Mouse (Mus musculus) retina, postnatal 7 days (tissue): ENCODE data around the gene Rab6a.
"Not testable (repeated sequence)": the region's sequence is repeated elsewhere in the genome, so short reads cannot be mapped to it uniquely, and the experiment has no call there.

Experiments used
- DNase-seq: peaks from one replicate; pipeline ENCODE4 v3.0.0-alpha.2; 2012; ENCODE audit warnings: low read depth, low spot score

Gene Rab6a

GRCm38 (mm10) chr7:100607214-100608129 lies at the start of gene Rab6a:
Gene Rab6a (plus strand): TSS chr7:100607410.
- peak; percentile 99 for DNase-seq

GRCm38 (mm10) chr7:100559331-100559730 lies 47.9 kb upstream of the Rab6a start:
- DNase-seq, result no peak

GRCm38 (mm10) chr7:100561861-100562587 lies 45.2 kb upstream of the Rab6a start:
- no peak for DNase-seq

- not testable (repeated sequence) for DNase-seq
These were observed 40.0 kb upstream of the Rab6a start for GRCm38 (mm10) chr7:100567238-100567637.

GRCm38 (mm10) chr7:100569907-100570306 lies 37.3 kb upstream of the Rab6a start:
- no peak for DNase-seq

GRCm38 (mm10) chr7:100570930-100571715 lies 36.1 kb upstream of the Rab6a start:
- DNase-seq, result no peak

GRCm38 (mm10) chr7:100572061-100572460 lies 35.1 kb upstream of the Rab6a start:
- no peak for DNase-seq

GRCm38 (mm10) chr7:100572704-100573103 lies 34.5 kb upstream of the Rab6a start:
- DNase-seq, result no peak

GRCm38 (mm10) chr7:100578794-100579193 lies 28.4 kb upstream of the Rab6a start:
- DNase-seq, result no peak

- no peak for DNase-seq
These were observed 25.0 kb upstream of the Rab6a start for GRCm38 (mm10) chr7:100582235-100582634.

- DNase-seq, result peak; percentile 90
These were observed 24.4 kb upstream of the Rab6a start for GRCm38 (mm10) chr7:100582727-100583236.

- no peak for DNase-seq
These were observed 17.4 kb upstream of the Rab6a start for GRCm38 (mm10) chr7:100589816-100590215.

- no peak for DNase-seq
These were observed 16.7 kb upstream of the Rab6a start for GRCm38 (mm10) chr7:100590504-100590844.

- peak; percentile 70 for DNase-seq
These were observed 16.2 kb upstream of the Rab6a start for GRCm38 (mm10) chr7:100590845-100591521.

- no peak for DNase-seq
These were observed 15.7 kb upstream of the Rab6a start for GRCm38 (mm10) chr7:100591522-100591852.

GRCm38 (mm10) chr7:100593349-100593748 lies 13.9 kb upstream of the Rab6a start:
- no peak for DNase-seq

GRCm38 (mm10) chr7:100600211-100600610 lies 7.0 kb upstream of the Rab6a start:
- DNase-seq, result no peak

- DNase-seq, result peak; percentile 20
These were observed 1.0 kb downstream of the Rab6a start, which contains the start of gene Mrpl48 for GRCm38 (mm10) chr7:100608130-100608741. Gene Mrpl48 (minus strand): TSS chr7:100608301.

- no peak for DNase-seq
These were observed 1.7 kb downstream of the Rab6a start for GRCm38 (mm10) chr7:100608910-100609309.

- DNase-seq, result no peak
These were observed 9.1 kb downstream of the Rab6a start for GRCm38 (mm10) chr7:100616121-100616857.
